Mouse (Mus musculus): Measurements from ENCODE around the gene Arl14.

Arl14 gene

DNA sequence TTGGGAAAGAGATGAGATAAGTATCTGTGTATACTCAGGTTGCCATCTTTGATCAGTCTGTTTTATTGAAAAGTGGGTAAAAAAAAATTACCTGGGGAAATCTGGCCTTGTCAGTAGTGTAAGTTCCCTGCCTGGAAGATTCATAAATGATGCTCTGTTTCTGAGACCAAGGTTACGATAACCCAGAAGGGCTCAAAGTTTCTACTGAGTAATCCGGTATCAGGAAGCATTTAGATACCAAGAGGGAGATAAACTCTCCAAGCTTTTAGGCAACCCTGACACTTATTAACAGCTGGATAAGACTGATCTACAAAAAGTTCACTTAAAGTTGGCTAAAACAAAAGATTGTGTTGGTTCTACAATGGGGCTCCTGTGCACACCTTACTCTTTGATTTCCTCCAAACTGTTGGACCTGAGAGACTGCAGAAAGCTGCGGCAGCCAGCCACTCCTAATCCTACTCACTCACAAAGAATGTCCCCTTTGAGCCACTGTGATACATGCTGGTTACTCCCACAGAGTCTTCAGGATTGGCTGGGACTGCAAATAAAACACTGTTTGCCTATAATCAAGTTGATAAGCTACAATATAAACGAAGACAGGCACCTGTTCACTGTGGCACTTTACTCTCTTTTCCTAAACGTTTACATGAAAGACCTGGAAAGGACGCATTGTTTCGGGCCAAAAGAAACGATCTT lies at the start of gene Arl14:
Arl14 (plus strand) TSS at position 614 of the 696 bp plus-strand sequence.
- DNase-seq (ENCODE audit: low spot score in 2 of 2), result no peak

DNA sequence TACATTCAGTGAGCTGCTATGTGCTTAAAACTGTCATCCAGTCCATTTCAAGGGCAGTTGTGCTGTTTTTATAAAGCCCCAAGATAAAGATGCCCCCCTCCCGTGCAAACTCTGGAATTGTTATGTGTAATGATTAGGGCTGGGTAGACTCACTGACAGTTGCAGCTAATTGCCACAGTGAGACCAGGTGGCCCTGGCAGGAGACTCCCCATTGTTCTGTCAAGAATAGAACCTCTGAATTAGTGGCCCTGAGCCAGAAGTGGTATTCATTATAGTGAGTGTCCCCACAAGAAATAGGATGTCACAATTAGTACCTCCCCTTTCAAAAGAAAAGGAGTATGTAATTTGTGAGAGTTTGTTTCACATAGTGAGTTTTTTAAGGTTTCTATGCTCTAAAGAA lies 47.0 kb upstream of the Arl14 start:
- DNase-seq (ENCODE audit: low spot score in 2 of 2), result no peak

DNA sequence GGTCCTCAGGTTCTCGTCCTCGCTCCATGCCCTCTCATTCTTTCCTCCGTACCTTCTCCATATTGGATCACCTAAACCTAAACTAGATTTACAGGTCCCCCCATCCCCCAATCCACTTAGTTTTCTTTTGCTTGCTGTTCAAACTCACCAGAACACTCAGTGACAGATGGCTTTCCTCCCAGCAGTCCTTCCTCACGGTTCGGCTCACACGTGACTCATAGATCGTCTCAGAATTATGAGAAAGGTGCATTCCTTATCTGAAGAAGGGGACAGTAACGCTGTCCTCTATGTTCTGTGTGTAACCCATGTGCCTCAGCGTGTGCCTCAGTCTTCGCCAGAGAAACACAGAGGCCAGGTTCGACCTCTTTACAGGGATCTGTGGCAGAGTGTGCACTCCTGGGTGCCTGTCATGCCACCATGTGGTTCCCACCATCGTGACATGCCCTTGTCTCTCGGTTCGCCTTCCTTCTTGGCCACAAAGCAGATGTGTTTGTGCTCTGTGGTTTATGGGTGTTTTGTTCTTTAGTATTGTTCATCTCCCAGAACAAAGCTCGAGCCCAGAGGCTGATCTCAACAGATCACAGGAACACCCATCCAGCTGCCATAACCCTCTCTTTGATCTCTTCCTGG lies 44.9 kb upstream of the Arl14 start:
- DNase-seq (ENCODE audit: low spot score in 2 of 2), result no peak

DNA sequence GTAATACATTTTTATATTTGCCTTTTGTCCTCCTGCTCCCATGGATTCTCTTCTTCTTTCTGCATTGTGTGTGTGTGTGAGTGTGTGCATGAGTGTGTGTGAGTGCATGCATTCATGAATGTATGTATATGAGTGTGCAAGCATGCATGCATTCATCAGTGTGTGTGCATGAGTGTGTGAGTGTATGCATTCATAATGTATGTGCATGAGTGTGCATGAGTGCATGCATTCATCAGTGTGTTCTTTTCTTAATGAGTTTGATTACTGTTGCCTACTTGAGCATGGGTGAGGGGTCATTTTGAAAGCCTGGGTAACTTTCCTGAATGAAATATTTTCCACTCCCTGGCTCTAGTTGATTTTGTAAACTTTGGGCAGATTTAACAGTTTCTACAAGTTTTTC lies 44.3 kb upstream of the Arl14 start:
- no peak for DNase-seq (ENCODE audit: low spot score in 2 of 2)

DNA sequence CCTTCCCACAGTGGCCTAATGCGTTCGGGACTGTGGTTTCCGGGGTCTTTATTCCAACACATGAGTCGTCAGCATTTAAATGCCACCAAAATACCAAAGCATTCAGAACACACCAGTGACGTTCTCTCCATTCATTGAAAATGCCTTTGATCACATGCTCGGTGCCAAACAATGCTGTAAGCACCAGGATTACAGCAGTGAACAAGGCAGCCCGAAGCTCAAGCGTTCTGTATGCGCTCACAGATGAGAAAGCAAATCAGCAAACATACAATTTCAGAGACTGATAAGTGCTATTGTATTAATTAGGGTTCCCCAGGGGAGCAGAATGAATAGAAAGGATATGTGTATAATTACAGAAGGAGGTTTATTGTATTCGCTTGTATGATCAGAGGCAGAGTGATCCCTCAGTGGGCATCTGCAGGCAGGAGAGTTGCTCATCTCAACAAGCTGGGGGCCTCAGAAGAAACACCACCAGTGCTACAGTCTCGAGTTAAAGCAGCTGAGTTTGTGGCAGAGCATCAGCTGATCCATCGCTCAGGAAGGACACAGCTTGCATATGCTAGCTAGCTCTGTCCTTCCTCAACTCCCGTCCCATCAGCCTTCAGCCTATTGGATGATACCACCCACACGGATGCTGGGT lies 43.7 kb upstream of the Arl14 start:
- no peak for DNase-seq (ENCODE audit: low spot score in 2 of 2)

DNA sequence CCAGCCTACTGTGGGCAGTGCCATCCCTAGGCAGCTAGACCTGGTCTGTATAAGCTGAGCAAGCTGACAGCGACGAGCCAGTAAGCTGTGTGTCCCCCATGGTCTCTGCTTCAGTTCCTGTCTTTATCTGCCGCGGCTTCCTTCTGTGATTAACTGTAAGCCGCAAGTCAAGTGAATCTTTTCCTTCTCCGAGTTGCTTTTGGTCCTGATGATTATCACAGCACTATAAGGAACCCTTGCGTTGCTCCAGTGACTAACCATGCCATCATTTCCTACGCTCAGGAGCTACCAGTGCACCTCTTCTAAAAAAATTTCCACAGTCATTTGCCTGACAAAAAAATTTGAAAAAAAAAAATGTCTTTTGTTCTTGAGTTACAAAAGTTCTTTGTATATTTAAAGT lies 40.7 kb upstream of the Arl14 start:
- DNase-seq (ENCODE audit: low spot score in 2 of 2), result no peak

DNA sequence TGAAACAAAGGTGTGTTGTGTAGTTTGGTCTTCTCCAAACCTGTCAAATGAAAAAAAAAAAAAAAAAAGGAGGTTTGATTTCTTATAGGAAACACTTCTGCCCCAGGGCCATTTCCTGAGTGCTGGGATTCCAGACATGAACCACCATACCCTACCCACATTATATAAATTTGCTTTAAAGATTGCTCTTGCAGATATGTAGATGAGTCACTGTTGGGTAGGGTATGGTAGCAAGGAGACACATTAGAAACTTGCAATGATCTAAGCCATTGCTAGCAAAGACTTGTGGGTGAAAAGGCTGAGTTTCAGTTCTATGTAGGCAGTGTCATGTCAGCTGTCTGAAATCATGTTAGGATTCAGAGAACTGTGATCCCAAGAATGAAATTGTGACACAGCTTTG lies 40.0 kb upstream of the Arl14 start:
- no peak for DNase-seq (ENCODE audit: low spot score in 2 of 2)

DNA sequence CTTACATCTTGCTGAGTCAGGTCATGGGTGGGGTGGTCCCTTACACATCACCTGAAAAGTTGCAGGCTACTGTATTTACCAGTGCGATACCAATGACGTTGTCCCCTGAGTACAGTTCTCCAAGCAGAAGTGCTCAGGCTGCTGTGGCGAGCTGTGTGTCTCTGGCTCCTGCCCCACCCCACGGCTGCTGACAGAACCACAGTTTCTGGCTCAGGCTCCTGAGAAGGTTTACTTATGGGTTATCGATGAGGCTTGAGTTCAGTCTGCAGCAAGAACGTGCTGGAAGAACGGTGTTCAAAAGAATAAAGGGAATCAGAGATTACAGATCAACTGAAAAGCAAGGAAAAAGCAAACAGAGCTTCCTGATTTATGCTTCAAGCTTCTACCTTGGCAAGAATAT lies 37.0 kb upstream of the Arl14 start:
- no peak for DNase-seq (ENCODE audit: low spot score in 2 of 2)

DNA sequence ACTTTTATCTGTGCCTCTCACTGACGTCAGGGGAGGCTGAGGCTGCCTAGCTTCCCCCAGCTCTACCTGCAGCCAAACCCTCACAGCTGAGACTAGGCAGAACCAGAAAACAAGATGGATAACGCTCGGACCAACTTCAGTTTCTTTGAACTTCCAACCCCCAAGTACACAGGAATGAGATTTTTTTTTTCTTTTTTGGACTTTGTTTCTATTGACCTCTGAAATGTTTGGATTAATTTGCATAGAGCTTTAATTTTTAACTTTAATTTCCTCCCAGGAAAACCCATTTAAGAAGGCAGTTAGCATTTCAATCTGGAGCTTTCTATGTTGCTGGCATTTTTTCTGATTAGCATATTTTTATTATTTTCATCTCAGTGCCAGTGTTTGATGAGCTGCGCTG lies 36.2 kb upstream of the Arl14 start:
- DNase-seq (ENCODE audit: low spot score in 2 of 2), result no peak

DNA sequence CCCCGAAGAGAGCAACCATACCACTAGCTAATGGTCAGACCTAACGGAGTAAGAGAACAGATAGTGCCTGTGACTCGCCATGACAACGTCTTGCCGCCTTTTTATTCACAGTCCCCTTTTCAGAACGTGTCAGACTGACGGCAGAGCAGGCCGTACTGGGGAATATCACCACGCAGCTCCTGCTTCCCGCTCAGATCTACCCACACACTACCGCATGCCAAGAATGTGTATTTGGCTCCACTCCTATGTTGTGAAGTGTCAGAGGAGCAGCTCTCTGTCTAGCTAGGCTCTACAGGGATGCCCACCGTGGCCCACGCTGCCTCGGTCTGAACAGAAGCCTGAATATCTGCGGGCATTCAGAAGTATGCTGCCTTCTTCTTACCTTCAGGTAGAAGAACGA lies 35.6 kb upstream of the Arl14 start:
- DNase-seq (ENCODE audit: low spot score in 2 of 2), result peak; percentile 18 to 21

DNA sequence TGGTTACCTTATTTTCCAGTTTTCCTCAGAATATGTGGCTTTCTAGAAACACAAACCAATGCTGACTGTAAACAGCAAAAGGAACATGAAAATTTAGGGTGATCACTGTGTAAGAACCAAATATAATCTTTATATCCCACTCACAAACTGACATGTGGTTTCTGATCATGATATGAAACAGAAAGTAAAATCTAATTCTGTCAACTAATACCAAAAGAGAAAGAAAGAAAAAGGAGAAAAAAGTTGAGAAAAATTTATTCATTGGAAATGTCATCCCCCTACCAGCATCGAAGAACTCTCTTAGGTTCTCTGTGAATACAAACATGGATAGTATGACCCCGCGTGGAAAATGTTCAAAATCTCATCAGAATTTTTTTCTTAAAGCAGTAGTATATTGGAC lies 29.2 kb upstream of the Arl14 start:
- DNase-seq (ENCODE audit: low spot score in 2 of 2), result no peak

DNA sequence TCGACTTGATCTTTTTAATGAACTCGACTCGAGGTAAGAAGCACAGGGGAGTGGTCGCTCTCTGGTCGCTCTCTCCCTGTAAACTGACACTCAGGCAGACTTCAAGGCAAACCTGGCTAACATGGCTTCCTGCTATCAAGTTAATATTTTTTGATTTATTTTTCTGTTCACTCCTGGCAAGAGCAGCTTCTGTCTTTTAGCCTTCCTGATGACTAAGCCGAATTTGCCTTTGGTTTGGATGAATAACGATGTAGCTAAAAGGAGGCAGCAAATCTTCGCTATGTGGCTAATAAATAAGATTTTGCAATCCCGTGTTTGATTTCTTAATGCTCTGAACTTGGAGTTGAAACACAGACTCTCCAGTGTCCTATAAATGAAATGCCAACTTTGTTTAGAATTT lies 27.7 kb upstream of the Arl14 start:
- DNase-seq (ENCODE audit: low spot score in 2 of 2), result no peak

DNA sequence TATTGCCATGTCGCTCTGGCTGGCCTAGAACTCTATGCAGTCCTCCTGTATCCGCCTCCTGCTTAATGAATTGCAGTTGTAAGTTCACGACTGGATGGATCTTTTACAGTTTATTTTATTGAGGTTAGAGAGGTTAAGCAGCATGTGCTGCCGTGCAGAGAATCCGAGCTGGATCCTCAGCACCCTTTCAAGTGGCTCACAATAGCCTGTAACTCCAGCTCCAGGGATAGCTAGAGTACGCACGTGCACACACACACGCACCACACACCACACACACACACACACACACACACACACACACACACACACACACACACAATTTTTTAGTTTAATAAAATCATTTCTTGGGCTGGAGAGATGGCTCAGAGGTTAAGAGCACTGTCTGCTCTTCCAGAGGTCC lies 27.0 kb upstream of the Arl14 start:
- no peak for DNase-seq (ENCODE audit: low spot score in 2 of 2)

DNA sequence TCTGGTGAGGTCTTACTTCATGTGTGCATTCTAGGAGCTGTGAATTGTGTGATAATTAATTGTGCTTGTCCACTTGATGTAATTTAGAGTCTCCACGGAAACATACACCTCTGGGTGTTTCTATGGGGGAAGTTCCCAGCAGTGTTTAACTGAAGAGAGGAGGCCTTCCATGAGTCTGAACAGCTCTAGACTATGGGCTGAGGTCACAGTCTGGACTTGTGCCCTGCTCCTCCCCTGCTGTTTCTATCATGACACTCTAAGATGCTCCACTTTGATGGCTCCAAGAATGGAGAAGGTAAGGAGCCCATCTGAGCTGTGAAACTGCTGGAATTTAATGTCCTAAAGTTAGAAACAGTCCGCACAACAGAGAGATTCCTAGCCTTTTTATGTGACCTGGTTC lies 24.1 kb upstream of the Arl14 start:
- DNase-seq (ENCODE audit: low spot score in 2 of 2), result no peak

DNA sequence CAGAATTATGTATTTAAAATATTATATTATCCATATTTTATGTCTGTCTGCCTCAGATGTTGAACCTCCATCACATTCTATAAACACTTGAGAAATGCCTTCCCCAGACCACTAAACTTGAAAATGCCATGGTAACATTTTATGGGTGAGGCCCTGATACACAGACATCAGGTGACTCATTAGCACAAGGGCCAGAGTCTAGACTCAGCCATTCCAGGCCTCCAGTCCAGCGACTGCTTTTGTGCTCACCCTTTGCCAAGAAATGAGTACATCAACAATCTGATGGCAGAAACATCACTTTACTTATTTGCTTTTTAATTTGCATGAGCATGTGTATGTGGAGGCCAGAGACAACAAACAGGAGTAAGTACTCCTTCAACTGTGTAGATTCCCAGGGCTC lies 22.0 kb upstream of the Arl14 start:
- DNase-seq (ENCODE audit: low spot score in 2 of 2), result no peak

DNA sequence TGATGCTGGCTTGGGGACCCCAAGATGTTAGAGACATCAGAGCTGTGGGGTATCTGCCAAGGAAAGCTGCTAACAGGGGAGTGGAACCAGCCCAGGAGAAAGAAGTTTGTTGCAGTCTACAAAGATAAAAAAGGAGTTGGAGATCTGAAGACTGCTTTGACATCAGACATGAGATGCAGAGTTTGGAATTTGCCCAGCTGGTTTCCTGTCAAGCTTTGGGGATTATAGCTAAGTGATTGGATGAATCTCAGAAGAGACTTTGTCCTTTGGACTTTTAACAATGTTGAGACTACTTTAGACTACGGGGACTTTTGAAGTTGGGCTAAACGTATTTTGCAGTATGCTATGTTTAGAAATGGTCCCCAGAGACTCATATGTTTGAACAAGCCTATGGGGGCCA lies 21.0 kb upstream of the Arl14 start:
- DNase-seq (ENCODE audit: low spot score in 2 of 2), result no peak

DNA sequence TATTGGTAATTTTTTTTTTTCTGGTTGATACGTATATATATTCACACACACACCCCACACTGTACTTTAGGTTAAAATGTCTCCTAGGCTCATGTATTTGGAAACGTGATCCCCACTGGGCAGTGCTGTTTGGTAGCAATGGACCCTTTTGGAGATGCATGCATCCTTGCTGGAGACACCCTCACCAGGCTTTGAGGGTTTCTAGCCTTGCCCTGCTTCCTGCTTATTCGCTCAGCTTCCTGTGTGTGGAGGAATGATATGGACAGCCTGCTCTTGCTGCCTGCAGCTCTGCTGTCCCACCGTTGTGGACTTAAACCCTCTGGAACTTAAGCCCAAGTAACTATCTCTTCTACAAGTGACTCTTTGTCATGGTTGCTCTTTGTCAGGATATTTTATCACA lies 19.3 kb upstream of the Arl14 start:
- no peak for DNase-seq (ENCODE audit: low spot score in 2 of 2)

DNA sequence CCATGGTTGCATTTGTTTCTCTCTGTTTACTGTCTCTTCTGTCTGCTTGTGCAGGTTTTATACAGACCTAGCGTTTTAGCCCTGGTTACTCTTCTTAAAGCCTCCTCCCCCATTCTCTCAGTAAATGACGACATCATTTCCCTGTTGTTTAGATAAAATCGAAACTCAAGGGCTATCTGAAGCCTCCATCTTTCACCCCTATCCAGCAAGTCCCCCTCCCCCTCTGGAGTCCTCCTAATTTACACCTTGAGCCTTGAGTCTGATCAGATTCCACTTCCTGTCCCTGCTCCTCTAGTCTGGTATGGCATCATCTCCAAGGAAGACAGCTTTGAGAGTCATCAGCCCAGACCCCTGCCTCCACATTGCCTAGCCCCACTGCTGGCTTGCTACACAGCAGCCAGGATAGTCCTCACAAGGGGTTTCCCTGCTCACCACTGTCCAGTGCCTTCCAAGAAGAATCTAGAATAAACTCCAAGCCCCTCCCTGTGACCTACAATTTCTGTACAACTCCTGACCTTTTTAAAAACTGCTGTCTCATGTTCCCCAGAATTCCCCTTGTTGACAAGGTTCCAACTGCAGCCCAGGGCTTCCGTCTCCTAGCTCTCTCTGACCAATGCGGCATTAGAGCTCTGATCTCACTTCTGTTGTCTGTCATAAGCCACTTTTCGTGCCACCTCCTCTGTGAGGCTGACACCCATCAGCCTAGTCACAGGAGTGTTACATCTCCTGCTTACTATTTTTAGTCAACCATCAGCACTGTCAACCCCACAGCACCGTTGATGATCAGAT lies 16.8 kb upstream of the Arl14 start:
- DNase-seq (ENCODE audit: low spot score in 2 of 2), result no peak

DNA sequence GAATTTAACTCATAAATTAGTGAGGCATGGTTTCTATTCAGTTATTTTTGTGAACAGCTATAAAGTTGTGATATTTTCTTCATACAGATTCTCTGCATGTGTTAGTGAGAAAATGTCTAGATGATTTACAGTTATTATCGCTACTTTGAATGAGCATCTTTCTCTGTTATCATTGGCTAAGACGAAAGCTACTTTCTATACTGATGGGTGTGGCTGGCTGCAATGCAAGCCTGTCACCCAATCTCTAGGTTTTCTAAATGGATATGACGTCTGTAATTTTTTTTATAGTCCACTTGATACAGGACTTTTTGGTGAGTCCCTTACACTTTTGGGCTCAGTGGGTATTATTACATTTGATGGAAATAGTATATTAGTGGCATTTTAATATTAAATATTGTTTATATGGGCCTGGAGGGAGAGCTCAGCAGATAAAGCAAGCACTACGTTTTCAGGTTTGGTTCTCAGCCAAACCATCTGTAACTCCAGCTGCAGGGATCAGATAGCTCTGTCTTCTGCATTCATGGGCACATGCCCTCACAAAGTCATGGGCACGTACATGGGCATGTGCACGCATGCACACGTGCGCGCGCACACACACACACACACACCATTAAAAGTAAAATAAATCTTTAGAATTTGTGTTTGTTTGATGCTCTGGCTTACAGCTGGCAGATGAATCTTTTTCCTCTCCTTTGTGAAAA lies 15.9 kb upstream of the Arl14 start:
- no peak for DNase-seq (ENCODE audit: low spot score in 2 of 2)

DNA sequence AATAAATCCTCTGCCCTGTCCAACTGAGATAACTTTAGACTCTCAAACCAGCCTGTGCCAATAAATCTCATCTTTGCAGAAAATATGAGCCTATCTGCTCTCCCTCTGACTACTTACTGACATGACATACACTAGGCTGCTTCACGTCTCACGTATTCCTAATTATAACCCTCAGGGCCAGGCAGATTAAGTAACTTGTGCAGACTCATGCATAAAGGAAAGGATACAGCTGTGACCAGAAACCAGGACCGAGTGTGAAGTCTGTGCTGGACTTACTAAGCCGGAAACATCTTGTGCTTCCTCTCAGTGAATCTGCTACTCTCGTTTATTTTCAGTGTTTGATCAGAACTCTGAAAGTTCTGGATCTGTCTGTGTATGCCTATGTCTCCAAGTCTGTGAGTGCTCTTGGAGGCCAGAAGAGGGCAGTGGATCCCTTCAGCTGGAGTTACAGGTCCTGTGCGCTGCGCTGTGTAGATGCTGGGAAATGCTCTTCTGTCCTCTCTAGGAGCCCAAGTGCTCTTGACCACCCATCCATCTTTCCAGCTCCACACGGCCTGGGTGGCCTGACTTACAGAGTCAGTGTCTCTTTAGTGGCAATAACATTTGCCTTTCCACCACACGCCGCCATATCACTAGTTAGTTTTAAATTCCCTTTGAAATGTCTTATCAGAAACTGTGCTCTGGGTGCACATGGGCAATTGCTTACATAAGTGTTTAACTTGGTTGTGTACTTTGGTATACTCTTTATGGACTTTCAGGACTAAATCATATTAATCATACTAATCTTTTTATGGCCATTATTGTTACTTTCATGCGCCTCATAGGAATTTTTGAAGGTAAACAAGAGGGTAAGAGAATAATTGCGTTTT lies 13.5 kb upstream of the Arl14 start:
- peak in 1 of 2 experiments; percentile 20 for DNase-seq (ENCODE audit: low spot score in 2 of 2)

DNA sequence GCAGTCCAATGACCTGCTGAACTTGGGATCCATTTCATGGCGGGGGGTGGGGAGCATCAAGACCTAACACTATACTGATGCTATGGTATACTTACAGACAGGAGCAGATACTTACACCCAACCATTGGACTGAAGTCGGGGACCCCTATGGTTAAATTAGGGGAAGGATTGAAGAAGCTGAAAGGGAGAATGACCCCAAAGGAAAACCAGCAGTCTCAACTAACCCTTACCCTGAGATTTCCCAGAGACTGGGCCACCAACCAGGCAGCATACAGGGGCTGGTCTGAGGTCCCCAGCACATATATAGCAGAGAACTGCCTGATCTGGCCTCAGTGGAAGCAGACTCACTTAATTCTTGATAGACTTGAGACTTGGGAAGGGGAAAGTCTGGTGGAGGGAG lies 10.0 kb upstream of the Arl14 start:
- no peak for DNase-seq (ENCODE audit: low spot score in 2 of 2)
